In the genomic region with DNA sequence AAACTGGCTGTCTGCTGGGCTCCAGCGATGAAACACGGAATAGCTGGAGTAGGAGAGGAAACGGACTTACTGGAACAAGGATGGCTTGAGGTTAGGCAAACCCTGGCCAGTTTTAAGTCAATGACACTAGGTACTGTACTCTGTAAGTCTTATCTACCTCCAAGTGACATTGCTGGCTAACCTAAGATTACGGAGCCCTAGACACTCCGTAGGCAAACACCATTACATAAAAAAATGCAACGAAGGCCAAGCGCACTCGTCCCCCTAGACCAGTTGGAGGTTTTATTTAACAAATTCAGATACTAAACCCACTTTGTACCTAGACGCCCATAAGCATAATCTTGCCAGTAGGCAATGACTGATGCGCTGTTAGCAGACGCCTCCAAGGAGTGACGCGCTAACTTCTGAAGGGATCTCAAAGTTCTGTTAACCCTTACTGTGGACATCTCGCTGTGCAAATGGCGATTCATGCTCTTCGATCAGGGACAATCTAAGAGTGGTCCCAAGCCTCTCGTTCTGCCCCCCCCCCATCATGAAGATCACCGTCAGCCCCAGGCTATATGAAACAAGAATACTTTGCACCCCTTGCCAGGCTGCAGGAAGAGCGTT, we compare ENCODE assay signal across 9 mouse cellular contexts. TPM values are rescaled to one million over a fixed set of nuclear protein-coding genes. Genes with fewer than 3 reads are reported as not detected.
DNase-seq lines count a peak whose midpoint lies in the region; ATAC-seq and TF ChIP-seq lines count a peak whose summit lies in the region.
"Had no signal": no experiment of that assay in that cellular context is flagged by ENCODE, and none has a peak within 500 bp of the region (broad histone marks: within the 10 kb centered on the region; RNA-seq: fewer than 3 reads in every experiment).

No protein-coding gene starts in this region.

- TF ChIP-seq EP300 in heart, postnatal 0 days (IDR thresholded peaks at IDR 0.05; ENCODE audit: low read depth): no peak

- no peaks in the 10 kb centered on the region for H3K27me3 ChIP-seq in heart, postnatal 0 days (ENCODE audit: control insufficient read depth, insufficient read depth, low read length)
- no peaks in the 10 kb centered on the region for H3K27me3 ChIP-seq in midbrain, embryonic 11.5 days (ENCODE audit: control insufficient read depth, insufficient read depth, low read length)

- peak; percentile 16 for ATAC-seq in CD4-positive, CD25-positive, alpha-beta regulatory T cell, adult 4 months
- no peak for ATAC-seq in heart, postnatal 0 days (ENCODE audit: insufficient read depth, low read depth)
- peak; percentile 17 for ATAC-seq in midbrain, embryonic 11.5 days (ENCODE audit: low FRiP score)

- no peaks in the 10 kb centered on the region for H3K9me3 ChIP-seq in heart, postnatal 0 days (replicated peaks; ENCODE audit: control insufficient read depth, low read length)
- no peaks in the 10 kb centered on the region for H3K9me3 ChIP-seq in midbrain, embryonic 11.5 days (ENCODE audit: control insufficient read depth, low read length)

- DNase-seq in gastrocnemius, adult 2 months: no peak
- no peak for DNase-seq in gastrocnemius, postnatal 4 days (ENCODE audit: low spot score in 2 of 2)
- DNase-seq in cerebellum, adult 9-11 months: peak; percentile 31
- DNase-seq in heart, postnatal 0 days (ENCODE audit: low spot score): no peak
- peak; percentile 16 to 51 for DNase-seq in left cerebral cortex, postnatal 25 days (ENCODE audit: low spot score in 2 of 2)
- peak; percentile 86 for DNase-seq in midbrain, embryonic 11.5 days (ENCODE audit: low spot score, missing footprints)
- no peak for DNase-seq in urinary bladder, postnatal 4 days (ENCODE audit: low spot score in 2 of 2)

- H3K9ac ChIP-seq in heart, postnatal 0 days (replicated peaks; ENCODE audit: low read depth, low read length): peak overlapping the region; percentile 73
- peak overlapping the region; percentile 78 for H3K9ac ChIP-seq in midbrain, embryonic 11.5 days (ENCODE audit: low read length)

- H3K4me3 ChIP-seq in gastrocnemius, adult 2 months: peak overlapping the region; percentile 86
- H3K4me3 ChIP-seq in heart, postnatal 0 days (ENCODE audit: low read depth, low read length): peak overlapping the region; percentile 68
- peak overlapping the region; percentile 57 for H3K4me3 ChIP-seq in midbrain, embryonic 11.5 days (ENCODE audit: low read depth, low read length)

- WGBS in heart, postnatal 0 days: 13% methylated on average over 19 of the region's 19 CpGs
- WGBS in midbrain, embryonic 11.5 days: 17% methylated on average over 19 of the region's 19 CpGs

- H3K27ac ChIP-seq in gastrocnemius, adult 2 months: peak overlapping the region; percentile 93
- peak overlapping the region; percentile 80 for H3K27ac ChIP-seq in heart, postnatal 0 days (ENCODE audit: low read depth)
- H3K27ac ChIP-seq in midbrain, embryonic 11.5 days (ENCODE audit: low read depth, low read length): peak overlapping the region; percentile 61

- no peak for TF ChIP-seq CTCF in gastrocnemius, adult 2 months (IDR thresholded peaks at IDR 0.05)
- no peak for TF ChIP-seq CTCF in heart, postnatal 0 days (IDR thresholded peaks at IDR 0.05; ENCODE audit: low read depth)

- peaks cover 10% of the 10 kb centered on the region; the same call in 1 of the 2 replicates for H3K36me3 ChIP-seq in heart, postnatal 0 days (replicated peaks; ENCODE audit: control insufficient read depth, insufficient read depth, low read length)
- H3K36me3 ChIP-seq in midbrain, embryonic 11.5 days (ENCODE audit: control insufficient read depth, insufficient read depth, low read length): no peaks in the 10 kb centered on the region

- no peaks in the 10 kb centered on the region; the same call in 1 of the 2 replicates for H3K4me1 ChIP-seq in heart, postnatal 0 days (ENCODE audit: control insufficient read depth, insufficient read depth)
- peaks cover 5% of the 10 kb centered on the region; the same call in 1 of the 2 replicates for H3K4me1 ChIP-seq in midbrain, embryonic 11.5 days (ENCODE audit: control insufficient read depth, insufficient read depth, low read length)

- intact Hi-C loops in gastrocnemius, adult 2 months (cut with DNase I): no loop called here
- intact Hi-C loops in left cerebral cortex, postnatal 25 days (cut with DNase I): loop anchor here (10.0 kb wide), 1 partner anchor 280 kb away; no protein-coding TSS in a partner anchor

- H3K4me2 ChIP-seq in heart, postnatal 0 days (ENCODE audit: low read depth, low read length): peak overlapping the region; percentile 70
- peak overlapping the region; percentile 71 for H3K4me2 ChIP-seq in midbrain, embryonic 11.5 days

RNA-seq across cellular contexts. Expression of gene Rpl39, which starts 0.8 kb away (rescaled TPM):
- total RNA-seq in gastrocnemius, adult 2 months (2021): 100 to 1,000 TPM; 265 to 297 TPM
- total RNA-seq in gastrocnemius, postnatal 4 days (2021): 100 to 1,000 TPM; 697 to 727 TPM
- 1,000 to 10,000 TPM in 1 of 2 experiments, 100 to 1,000 TPM in 1; 487 to 1,066 TPM for polyA plus RNA-seq in CD4-positive, CD25-positive, alpha-beta regulatory T cell, adult 4 months (2017; shearing (Covaris generic))
- 148 and 167 TPM in 2 replicates for total RNA-seq in heart, postnatal 0 days (2014; rRNA removed; ENCODE audit: low replicate concordance)
- polyA plus RNA-seq in heart, postnatal 0 days (2015; fragmentation: Nextera tagmentation; extraction: Ambion mirVana): 403 and 426 TPM in 2 replicates
- total RNA-seq in left cerebral cortex, postnatal 25 days (2021): 100 to 1,000 TPM; 246 to 253 TPM
- 434 and 478 TPM in 2 replicates for polyA plus RNA-seq in midbrain, embryonic 11.5 days (2014; fragmentation: Nextera tagmentation; extraction: Ambion mirVana)

RNA-seq across cellular contexts. Expression of gene Upf3b, which starts 25.7 kb away (rescaled TPM):
- total RNA-seq in gastrocnemius, adult 2 months (2021): 10 to 100 TPM in 1 of 2 experiments, 1 to 10 TPM in 1; 9.4 to 10.1 TPM
- 10 to 100 TPM; 10.9 to 14.7 TPM for total RNA-seq in gastrocnemius, postnatal 4 days (2021)
- 10 to 100 TPM; 34.4 to 38.5 TPM for polyA plus RNA-seq in CD4-positive, CD25-positive, alpha-beta regulatory T cell, adult 4 months (2017; shearing (Covaris generic))
- 8.1 and 10.2 TPM in 2 replicates for total RNA-seq in heart, postnatal 0 days (2014; rRNA removed; ENCODE audit: low replicate concordance)
- 9.3 and 10.6 TPM in 2 replicates for polyA plus RNA-seq in heart, postnatal 0 days (2015; fragmentation: Nextera tagmentation; extraction: Ambion mirVana)
- 10 to 100 TPM; 13.7 to 16.0 TPM for total RNA-seq in left cerebral cortex, postnatal 25 days (2021)
- 17.3 and 22.1 TPM in 2 replicates for polyA plus RNA-seq in midbrain, embryonic 11.5 days (2014; fragmentation: Nextera tagmentation; extraction: Ambion mirVana)

RNA-seq across cellular contexts. Expression of gene Sowahd, which starts 35.8 kb away (rescaled TPM):
- total RNA-seq in gastrocnemius, adult 2 months (2021): not detected
- total RNA-seq in gastrocnemius, postnatal 4 days (2021): under 1 TPM in 1 of 2 experiments, not detected in 1; 0.34 TPM
- not detected for polyA plus RNA-seq in CD4-positive, CD25-positive, alpha-beta regulatory T cell, adult 4 months (2017; shearing (Covaris generic))
- total RNA-seq in heart, postnatal 0 days (2014; rRNA removed; ENCODE audit: low replicate concordance): not detected in 2 replicates
- polyA plus RNA-seq in heart, postnatal 0 days (2015; fragmentation: Nextera tagmentation; extraction: Ambion mirVana): not detected in 2 replicates
- not detected for total RNA-seq in left cerebral cortex, postnatal 25 days (2021)
- not detected in 2 replicates for polyA plus RNA-seq in midbrain, embryonic 11.5 days (2014; fragmentation: Nextera tagmentation; extraction: Ambion mirVana)
- total RNA-seq: left cerebral cortex, postnatal 10 days had no signal

RNA-seq across cellular contexts. Expression of gene Nkap, which starts 42.2 kb away (rescaled TPM):
- total RNA-seq in gastrocnemius, adult 2 months (2021): 10 to 100 TPM in 1 of 2 experiments, 1 to 10 TPM in 1; 6.1 to 10.1 TPM
- total RNA-seq in gastrocnemius, postnatal 4 days (2021): 10 to 100 TPM; 11.2 to 12.5 TPM
- 10 to 100 TPM; 23.9 to 29.3 TPM for polyA plus RNA-seq in CD4-positive, CD25-positive, alpha-beta regulatory T cell, adult 4 months (2017; shearing (Covaris generic))
- total RNA-seq in heart, postnatal 0 days (2014; rRNA removed; ENCODE audit: low replicate concordance): 8.1 and 13.8 TPM in 2 replicates
- 8.2 and 9.2 TPM in 2 replicates for polyA plus RNA-seq in heart, postnatal 0 days (2015; fragmentation: Nextera tagmentation; extraction: Ambion mirVana)
- total RNA-seq in left cerebral cortex, postnatal 25 days (2021): 10 to 100 TPM; 12.5 to 14.1 TPM
- 21.1 and 26.2 TPM in 2 replicates for polyA plus RNA-seq in midbrain, embryonic 11.5 days (2014; fragmentation: Nextera tagmentation; extraction: Ambion mirVana)

Comparison
In these comparisons a context has a peak if more than half of its experiments do, and no peak if none do; other contexts are left out.
1. DNase-seq: peak in cerebellum, adult 9-11 months (single experiment), left cerebral cortex, postnatal 25 days (2 of 2) and midbrain, embryonic 11.5 days (single experiment); none in gastrocnemius, adult 2 months (single experiment), gastrocnemius, postnatal 4 days (0 of 2), heart, postnatal 0 days (single experiment) and urinary bladder, postnatal 4 days (0 of 2).
2. Peak in every context shown above with its lines, with median percentiles within 50 percentile points of each other: H3K27ac ChIP-seq and H3K4me3 ChIP-seq.